Mouse (Mus musculus) urinary bladder, postnatal 25 days (tissue): Measurements from ENCODE around the gene Naglu.

ENCODE experiments used
- DNase-seq: peaks from one replicate; pipeline ENCODE4 v3.0.0; 2022; ENCODE audit warnings: low spot score

Naglu gene

DNA sequence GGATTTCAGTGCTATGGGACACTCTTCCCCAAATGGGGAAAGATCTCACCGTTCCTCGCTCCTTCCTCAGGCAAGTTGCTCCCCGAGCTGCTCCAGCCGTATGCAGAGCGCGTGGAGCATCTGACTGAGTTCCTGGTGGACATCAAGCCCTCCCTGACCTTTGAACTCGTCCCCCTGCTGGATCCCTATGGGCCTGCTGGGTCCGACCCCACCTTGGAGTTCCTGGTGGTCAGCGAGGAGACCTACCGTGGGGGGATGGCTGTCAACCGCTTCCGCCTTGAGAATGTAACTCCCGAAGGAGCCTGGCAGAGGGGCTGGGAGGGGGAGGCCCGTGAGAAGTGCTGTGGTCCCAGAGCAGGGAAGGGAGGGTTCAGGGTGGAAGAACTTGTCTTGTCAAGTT is 14.4 kb downstream of the Naglu start:
- no peak for DNase-seq

DNA sequence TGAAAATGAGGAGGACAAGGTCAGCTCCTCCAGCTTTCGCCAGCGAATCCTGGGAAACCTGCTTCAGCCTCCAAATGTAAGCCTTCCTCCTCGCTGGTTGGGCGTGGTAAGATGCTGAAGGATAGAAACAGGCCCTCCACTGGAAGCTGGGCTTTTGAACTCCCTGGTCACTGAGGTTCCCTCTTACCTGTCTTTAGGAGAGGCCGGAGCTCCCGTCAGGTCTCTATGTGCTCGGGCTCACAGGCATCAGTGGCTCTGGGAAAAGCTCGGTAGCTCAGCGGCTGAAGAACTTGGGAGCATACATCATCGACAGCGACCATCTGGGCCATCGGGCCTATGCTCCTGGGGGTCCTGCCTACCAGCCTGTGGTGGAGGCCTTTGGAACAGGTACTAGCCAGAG is 15.0 kb downstream of the Naglu start:
- no peak for DNase-seq

- no peak for DNase-seq
These were observed 16.0 kb downstream of the Naglu start for GRCm38 (mm10) chr11:101085617-101086322.

DNA sequence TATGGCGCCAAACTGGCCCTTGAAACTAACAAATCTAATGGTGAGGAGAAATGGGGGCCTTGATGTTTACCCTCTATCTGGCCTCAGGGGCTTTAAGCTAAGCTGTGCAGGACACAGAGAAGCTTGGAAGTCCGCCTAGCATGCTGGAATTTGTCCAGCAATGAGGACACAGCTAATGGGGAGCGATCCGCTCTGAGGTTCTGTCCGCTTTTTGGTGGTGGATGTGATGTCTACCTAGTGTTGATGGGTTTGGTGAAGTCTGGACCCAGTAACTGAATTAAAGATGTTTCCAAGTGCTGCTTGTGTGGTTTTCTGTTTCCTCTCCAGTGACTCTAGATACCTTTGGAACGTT is 16.5 kb downstream of the Naglu start:
- no peak for DNase-seq

DNA sequence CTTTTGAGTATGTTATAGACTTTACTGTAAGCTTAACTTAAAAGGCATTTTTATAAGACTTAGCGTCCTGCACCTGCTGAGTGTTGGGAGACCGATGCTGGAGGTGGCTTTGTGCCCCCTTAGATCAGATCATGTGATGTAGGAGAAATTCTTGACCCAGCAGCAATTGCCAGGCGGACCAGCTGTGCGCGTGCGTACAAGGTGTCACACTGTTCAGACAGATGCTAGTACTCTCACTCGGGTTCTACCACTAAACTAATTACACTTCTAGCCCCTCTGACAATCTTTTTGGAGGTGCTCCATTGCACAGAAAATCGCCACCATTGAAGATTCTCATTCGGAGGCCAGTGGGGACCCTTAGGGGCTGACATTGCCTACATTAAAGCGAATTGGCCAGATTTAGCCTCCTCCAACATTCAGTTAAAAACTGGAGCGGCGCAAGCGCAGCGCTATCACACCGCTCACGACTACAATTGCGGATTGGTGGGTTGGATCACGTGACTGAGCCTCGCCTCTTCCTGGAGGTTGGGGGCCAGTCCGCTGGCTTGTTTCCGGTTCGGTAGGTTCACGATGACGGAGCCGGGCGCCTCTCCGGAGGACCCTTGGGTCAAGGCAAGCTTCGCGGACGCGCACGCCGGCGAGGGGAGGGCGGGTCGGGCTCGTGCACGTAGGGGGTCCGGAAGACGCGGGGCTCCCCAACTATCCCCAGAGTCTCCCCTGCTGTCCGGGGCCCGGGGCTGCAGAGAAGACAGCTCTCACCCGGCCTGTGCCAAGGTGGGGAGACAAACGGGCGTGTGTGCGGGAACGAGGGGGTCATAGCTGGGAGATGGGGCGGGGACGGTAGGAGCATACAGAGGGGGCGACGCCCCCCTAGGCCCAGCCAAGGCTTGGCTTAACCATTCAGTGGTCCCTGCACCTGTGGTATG is 17.2 kb downstream of the Naglu start, which contains the start of gene Mlx:
TSS of gene Mlx (plus strand) at position 522 of the 926 bp plus-strand sequence.
- peak; percentile 80 for DNase-seq

DNA sequence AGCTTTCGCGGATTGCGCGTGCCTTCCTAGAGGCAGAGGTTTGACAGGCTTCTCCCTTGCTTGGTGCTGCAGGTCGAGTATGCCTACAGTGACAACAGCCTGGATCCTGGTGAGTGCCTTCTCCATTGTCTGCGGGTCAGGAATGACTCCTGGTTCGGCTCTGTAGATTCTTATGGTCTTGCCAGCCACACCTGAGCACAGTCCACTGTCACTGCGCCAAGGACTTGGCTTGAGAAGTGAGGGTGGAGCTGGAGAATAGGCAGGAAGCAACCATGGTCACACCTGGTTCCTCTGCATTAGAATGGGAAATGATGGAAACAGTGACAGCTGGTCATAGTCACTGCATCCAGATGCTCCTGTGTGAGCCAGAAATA is 17.9 kb downstream of the Naglu start:
- no peak for DNase-seq

DNA sequence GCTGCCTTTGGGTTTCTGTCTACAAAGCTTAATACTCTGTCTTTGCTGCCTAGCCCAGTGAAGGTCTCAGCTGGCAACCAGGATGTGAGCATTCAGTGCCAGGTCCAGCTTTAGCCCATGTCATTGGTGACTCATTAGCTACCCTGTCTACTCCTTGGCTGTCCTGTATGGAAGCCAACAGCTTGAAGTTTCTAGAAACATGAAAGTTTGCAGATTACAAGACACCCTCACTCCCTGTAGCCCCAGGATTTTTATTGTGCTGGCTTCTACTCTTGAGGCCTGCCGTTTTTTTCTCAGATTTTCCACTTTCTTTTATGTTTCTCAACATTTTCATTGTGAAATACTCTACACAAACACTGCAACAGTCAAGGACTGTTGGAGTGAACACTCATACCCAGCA is 20.1 kb downstream of the Naglu start:
- DNase-seq = no peak

GRCm38 (mm10) chr11:101094930-101095313 is 25.1 kb downstream of the Naglu start:
- no peak for DNase-seq

DNA sequence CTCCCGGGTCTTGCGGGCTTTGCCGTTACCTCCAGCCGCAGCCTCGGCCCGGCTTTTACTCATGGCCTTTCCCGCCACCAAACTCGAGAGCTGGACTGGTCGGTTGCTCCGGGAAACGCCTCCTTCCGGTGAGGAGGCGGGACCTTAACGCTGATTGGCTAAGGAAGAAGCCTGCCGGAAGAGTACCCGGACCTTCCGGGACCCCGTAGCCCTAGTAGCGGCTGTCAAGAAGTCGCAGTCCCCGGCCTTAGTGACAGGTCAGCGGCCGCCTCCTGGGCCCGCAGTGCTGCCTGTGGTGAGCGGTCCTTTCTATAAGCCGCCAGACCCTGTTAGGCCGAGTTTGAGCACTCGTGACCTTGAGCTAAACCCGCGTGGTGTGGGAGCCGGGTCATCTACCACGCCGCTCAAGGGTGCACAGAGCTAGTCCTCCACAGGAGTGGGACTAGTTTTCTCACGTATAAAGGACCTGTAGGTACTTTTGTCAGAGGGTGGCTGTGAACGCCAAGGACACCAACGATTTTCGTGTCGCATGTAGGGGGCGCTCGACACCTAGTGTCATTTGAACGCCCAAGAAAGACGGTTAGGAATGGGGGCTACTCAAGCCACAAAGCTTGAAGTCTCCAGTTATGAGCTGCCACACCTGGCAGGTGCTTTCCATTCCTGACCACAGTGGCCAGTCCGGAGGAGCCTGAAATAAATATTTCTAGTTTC is 25.7 kb downstream of the Naglu start, which contains the start of gene Psmc3ip:
TSS of gene Psmc3ip (minus strand) at position 123 of the 711 bp plus-strand sequence.
- DNase-seq = peak; percentile 92

- no peak for DNase-seq
These were observed 28.4 kb downstream of the Naglu start for GRCm38 (mm10) chr11:101098231-101098630.

GRCm38 (mm10) chr11:101103011-101103410 is 33.2 kb downstream of the Naglu start:
- no peak for DNase-seq

GRCm38 (mm10) chr11:101109351-101109750 is 39.5 kb downstream of the Naglu start:
- DNase-seq = no peak

GRCm38 (mm10) chr11:101110708-101111107 is 40.9 kb downstream of the Naglu start:
- no peak for DNase-seq

- DNase-seq = no peak
These were observed 41.4 kb downstream of the Naglu start for GRCm38 (mm10) chr11:101111178-101111577.

- no peak for DNase-seq
These were observed 42.4 kb downstream of the Naglu start for GRCm38 (mm10) chr11:101112186-101112585.

- no peak for DNase-seq
These were observed 45.8 kb downstream of the Naglu start for GRCm38 (mm10) chr11:101115564-101115963.

- no peak for DNase-seq
These were observed 48.3 kb downstream of the Naglu start for GRCm38 (mm10) chr11:101118105-101118504.

GRCm38 (mm10) chr11:101119131-101119760 is 49.4 kb downstream of the Naglu start:
- DNase-seq = no peak

DNA sequence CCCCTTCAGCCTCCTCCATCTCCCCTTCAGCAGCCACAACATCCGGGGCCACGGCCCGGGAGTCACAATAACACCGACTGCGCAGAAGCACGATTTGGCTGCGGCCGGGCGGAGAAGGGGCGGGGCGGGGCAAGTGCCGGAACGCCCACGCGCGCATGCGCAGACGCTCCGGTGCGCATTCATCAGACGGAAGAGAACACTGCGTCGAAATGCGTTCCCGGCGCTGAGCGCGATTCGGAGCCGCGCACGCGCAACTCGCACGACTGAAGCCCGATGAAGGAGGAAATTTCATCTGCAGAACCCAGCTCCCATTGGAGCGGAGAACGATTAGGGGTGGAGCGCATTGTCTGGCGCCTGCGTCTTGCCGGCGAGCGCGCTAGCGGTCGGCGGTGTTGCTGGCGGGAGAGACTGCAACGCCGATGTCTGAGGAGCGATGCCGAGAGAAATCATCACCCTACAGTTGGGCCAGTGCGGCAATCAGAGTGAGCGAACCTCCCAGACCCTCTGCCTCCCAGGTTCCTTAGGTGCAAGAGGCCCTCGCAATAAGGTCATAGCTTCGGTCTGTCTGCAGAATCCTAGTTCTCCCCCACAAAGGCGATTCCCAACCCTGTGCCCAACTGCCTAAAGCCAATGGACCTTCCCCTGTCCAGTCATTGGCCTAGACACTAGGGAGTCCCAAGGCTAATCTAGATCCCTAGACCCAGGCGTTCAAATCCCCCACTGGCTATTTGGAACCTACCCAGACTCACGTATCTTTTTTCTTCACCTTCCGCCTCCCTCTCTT is 50.1 kb downstream of the Naglu start, which contains the start of the genes Retreg3 and Tubg1:
TSS of gene Retreg3 (minus strand) at position 133 of the 784 bp plus-strand sequence.
TSS of gene Tubg1 (plus strand) at position 178 of the 784 bp plus-strand sequence.
- peak; percentile 99 for DNase-seq

- no peak for DNase-seq
These were observed 50.9 kb downstream of the Naglu start for GRCm38 (mm10) chr11:101120545-101121188.
